Mouse (Mus musculus): Measurements from ENCODE around the gene Slc12a5. TPM values are rescaled to one million over a fixed set of nuclear protein-coding genes. Genes with fewer than 3 reads are reported as not detected.

The Slc12a5 gene
- polyA plus RNA-seq, 1 experiment from 2014 or later, result 13.9 TPM

DNA sequence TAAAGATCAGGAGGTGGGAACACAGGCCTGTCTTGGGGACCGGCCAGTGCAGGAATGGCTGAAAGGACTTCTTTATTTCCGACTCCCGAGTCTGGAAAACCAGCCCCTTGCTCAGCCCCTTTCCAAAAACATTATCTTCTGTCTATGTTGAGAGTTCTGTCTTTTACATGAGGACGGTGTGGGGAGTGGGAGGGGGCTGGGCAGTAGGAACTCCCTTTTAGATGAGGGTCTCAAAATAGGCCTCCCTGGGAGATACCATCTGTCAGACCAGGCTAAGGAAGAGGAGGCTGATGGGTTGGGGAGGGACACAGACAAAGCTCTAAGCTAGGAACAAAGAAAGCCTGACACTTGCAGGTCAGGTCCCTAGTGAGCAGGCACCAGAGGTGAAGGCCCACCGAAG, 88.4 kb downstream of the Slc12a5 start:
- Histone ChIP-seq H3K9me3 (no peaks in the 10 kb centered on the region), H3K4me3 (no peak overlapping the region), H3K4me2 (replicated peaks) (no peak overlapping the region), H3K9ac (no peak overlapping the region), H3K27ac (no peak overlapping the region), H3K36me3 (no peaks in the 10 kb centered on the region), H3K4me1 (peaks cover 5% of the 10 kb centered on the region; the same call in 1 of the 2 replicates), H3K27me3 (replicated peaks) (no peaks in the 10 kb centered on the region)
- WGBS, result 58% methylated on average over 5 of the region's 5 CpGs
- ATAC-seq (ENCODE audit: low FRiP score, low read depth), result no peak

Other genes with a start within 250 kb of the Slc12a5 start
- not detected in 2 replicates for gene Spint5, start 245.5 kb upstream of the Slc12a5 start, polyA plus RNA-seq (2016; fragmentation: Nextera tagmentation; extraction: Ambion mirVana)
- 0.44 and 0.72 TPM in 2 replicates for gene Wfdc3, start 214.9 kb upstream of the Slc12a5 start, polyA plus RNA-seq (2016; fragmentation: Nextera tagmentation; extraction: Ambion mirVana)
- gene Dnttip1, start 214.8 kb upstream of the Slc12a5 start, polyA plus RNA-seq (2016; fragmentation: Nextera tagmentation; extraction: Ambion mirVana), result 85.6 and 92.2 TPM in 2 replicates
- gene Ube2c, start 190.9 kb upstream of the Slc12a5 start, polyA plus RNA-seq (2016; fragmentation: Nextera tagmentation; extraction: Ambion mirVana), result 311 and 340 TPM in 2 replicates
- 26.2 and 36.5 TPM in 2 replicates for gene Tnnc2, start 180.8 kb upstream of the Slc12a5 start, polyA plus RNA-seq (2016; fragmentation: Nextera tagmentation; extraction: Ambion mirVana)
- gene Snx21, start 175.0 kb upstream of the Slc12a5 start, polyA plus RNA-seq (2016; fragmentation: Nextera tagmentation; extraction: Ambion mirVana), result 14.2 and 15.6 TPM in 2 replicates
- 15.9 and 19.6 TPM in 2 replicates for gene Acot8, start 155.9 kb upstream of the Slc12a5 start, polyA plus RNA-seq (2016; fragmentation: Nextera tagmentation; extraction: Ambion mirVana)
- 11.8 and 14.1 TPM in 2 replicates for gene Zswim3, start 155.7 kb upstream of the Slc12a5 start, polyA plus RNA-seq (2016; fragmentation: Nextera tagmentation; extraction: Ambion mirVana)
- gene Zswim1, start 138.1 kb upstream of the Slc12a5 start, polyA plus RNA-seq (2016; fragmentation: Nextera tagmentation; extraction: Ambion mirVana), result 22.8 and 23.7 TPM in 2 replicates
- not detected in 2 replicates for gene Spata25, start 132.3 kb upstream of the Slc12a5 start, polyA plus RNA-seq (2016; fragmentation: Nextera tagmentation; extraction: Ambion mirVana)
- gene Ctsa, start 127.9 kb upstream of the Slc12a5 start, polyA plus RNA-seq (2016; fragmentation: Nextera tagmentation; extraction: Ambion mirVana), result 105 and 114 TPM in 2 replicates
- gene Neurl2, start 127.3 kb upstream of the Slc12a5 start, polyA plus RNA-seq (2016; fragmentation: Nextera tagmentation; extraction: Ambion mirVana), result 4.5 and 5.6 TPM in 2 replicates
- 87.9 and 93.1 TPM in 2 replicates for gene Pltp, start 103.1 kb upstream of the Slc12a5 start, polyA plus RNA-seq (2016; fragmentation: Nextera tagmentation; extraction: Ambion mirVana)
- gene Pcif1, start 81.5 kb upstream of the Slc12a5 start, polyA plus RNA-seq (2016; fragmentation: Nextera tagmentation; extraction: Ambion mirVana), result 83.4 and 86.4 TPM in 2 replicates
- gene Zfp335, start 49.0 kb upstream of the Slc12a5 start, polyA plus RNA-seq (2016; fragmentation: Nextera tagmentation; extraction: Ambion mirVana), result 14.5 and 17.2 TPM in 2 replicates
- gene Mmp9, start 20.0 kb upstream of the Slc12a5 start, polyA plus RNA-seq (2016; fragmentation: Nextera tagmentation; extraction: Ambion mirVana), result 5.0 TPM in 2 replicates
- gene Ncoa5, start 74.1 kb downstream of the Slc12a5 start, polyA plus RNA-seq (2016; fragmentation: Nextera tagmentation; extraction: Ambion mirVana), result 121 and 123 TPM in 2 replicates
- gene Cd40, start 94.8 kb downstream of the Slc12a5 start, polyA plus RNA-seq (2016; fragmentation: Nextera tagmentation; extraction: Ambion mirVana), result 6.8 and 8.0 TPM in 2 replicates
- not detected in 2 replicates for gene 1700025C18Rik, start 129.9 kb downstream of the Slc12a5 start, polyA plus RNA-seq (2016; fragmentation: Nextera tagmentation; extraction: Ambion mirVana)